Mouse (Mus musculus) B cell, adult 2 months (primary cell): Measurements from ENCODE around the gene Vmn1r234.
"Not testable (repeated sequence)": the region's sequence is repeated elsewhere in the genome, so short reads cannot be mapped to it uniquely, and the experiment has no call there.

Experiments
- DNase-seq, 2 experiments: peaks; one replicate each; pipeline ENCODE4 v3.0.0; 2022

The Vmn1r234 gene

GRCm38 (mm10) chr17:21225787-21226186, at the start of gene Vmn1r234:
Vmn1r234 (plus strand) TSS chr17:21226087.
- no peak for DNase-seq

- DNase-seq = not testable (repeated sequence)
Measured at GRCm38 (mm10) chr17:21211081-21211480, 14.8 kb upstream of the Vmn1r234 start.

GRCm38 (mm10) chr17:21231654-21232053, 5.8 kb downstream of the Vmn1r234 start:
- DNase-seq = peak; percentile 74 to 75

GRCm38 (mm10) chr17:21256111-21256510, 30.2 kb downstream of the Vmn1r234 start, which contains the start of gene Vmn1r235:
Vmn1r235 (plus strand) TSS chr17:21256411.
- no peak for DNase-seq

GRCm38 (mm10) chr17:21272103-21272502, 46.2 kb downstream of the Vmn1r234 start:
- peak; percentile 61 to 63 for DNase-seq

GRCm38 (mm10) chr17:21282642-21283041, 56.8 kb downstream of the Vmn1r234 start, which contains the start of gene Vmn1r236:
Vmn1r236 (plus strand) TSS chr17:21282942.
- DNase-seq = no peak

GRCm38 (mm10) chr17:21284395-21284794, 58.5 kb downstream of the Vmn1r234 start:
- DNase-seq = no peak
